Mouse (Mus musculus) MEL (cell line): Measurements from ENCODE around the gene Trim46. TPM values are rescaled to one million over a fixed set of nuclear protein-coding genes. Genes with fewer than 3 reads are reported as not detected.
"Not testable (repeated sequence)": the region's sequence is repeated elsewhere in the genome, so short reads cannot be mapped to it uniquely, and the experiment has no call there.

Experiments used
- DNase-seq: peaks from one replicate; pipeline ENCODE4 v3.0.0; 2011; ENCODE audit warnings: low read depth, low spot score
- H3K27ac ChIP-seq: 2 replicates; pipeline ENCODE4 v1.5.1; 2012; ENCODE audit warnings: low read depth, mild to moderate bottlenecking, control low read depth, low read length, moderate library complexity; ENCODE audit not compliant: control insufficient read depth
- H3K27me3 ChIP-seq, 2 experiments: fragments of 150-350 bp in 1 of 2; sonication (generic) in 1 of 2; 2 replicates each; pipeline ENCODE4 v1.6.1; 2012; ENCODE audit warnings: low read length in 2 of 2, mild to moderate bottlenecking in 2 of 2, improper control_type of control experiment in 1 of 2, moderate library complexity in 1 of 2; ENCODE audit not compliant: insufficient read depth in 2 of 2, control insufficient read depth in 1 of 2
- H3K36me3 ChIP-seq, 2 experiments: 2 replicates each; pipeline ENCODE4 v1.6.1; 2012 to 2014; ENCODE audit warnings: low read length in 2 of 2, improper control_type of control experiment in 1 of 2, inconsistent platforms in 1 of 2, mild to moderate bottlenecking in 1 of 2; ENCODE audit not compliant: insufficient read depth in 2 of 2, control insufficient read depth in 1 of 2
- H3K4me1 ChIP-seq, 2 experiments: fragments of 150-350 bp in 1 of 2; sonication (generic) in 1 of 2; 2 replicates each; pipeline ENCODE4 v1.6.1; 2012; ENCODE audit warnings: low read length in 2 of 2, improper control_type of control experiment in 1 of 2, mild to moderate bottlenecking in 1 of 2; ENCODE audit not compliant: insufficient read depth in 2 of 2, control insufficient read depth in 1 of 2
- H3K4me3 ChIP-seq, 2 experiments: fragments of 150-350 bp in 1 of 2; sonication (generic) in 1 of 2; 2 replicates each; pipeline ENCODE4 v1.5.1; 2012; ENCODE audit warnings: low read depth in 2 of 2, low read length in 2 of 2, mild to moderate bottlenecking in 2 of 2, moderate library complexity in 2 of 2, control low read depth in 1 of 2, improper control_type of control experiment in 1 of 2; ENCODE audit not compliant: control insufficient read depth in 1 of 2, insufficient read depth in 1 of 2
- H3K79me2 ChIP-seq: 2 replicates; pipeline ENCODE4 v1.6.1; 2012; ENCODE audit warnings: mild to moderate bottlenecking, low read length, moderate library complexity; ENCODE audit not compliant: control insufficient read depth, poor library complexity, insufficient read depth
- H3K9ac ChIP-seq: 2 replicates; pipeline ENCODE4 v1.6.1; 2012; ENCODE audit warnings: low read depth, mild to moderate bottlenecking, control low read depth, low read length, moderate library complexity; ENCODE audit not compliant: control insufficient read depth, poor library complexity, severe bottlenecking
- H3K9me3 ChIP-seq: fragments of 150-350 bp; sonication (generic); replicated peaks from 2 replicates; pipeline ENCODE4 v1.6.1; 2012; ENCODE audit warnings: mild to moderate bottlenecking, low read length, improper control_type of control experiment, moderate library complexity; ENCODE audit not compliant: insufficient read depth
- CHD2 ChIP-seq: IDR thresholded peaks from 2 replicates; pipeline ENCODE4 v1.6.1; 2011; ENCODE audit warnings: low read length, improper control_type of control experiment
- CTCF ChIP-seq, 3 experiments: IDR thresholded peaks in 2 of 3; conservative IDR thresholded peaks in 1 of 3; 2 replicates each; pipeline ENCODE4 v1.5.1; 2011 to 2012; ENCODE audit warnings: low read length in 3 of 3, low read depth in 2 of 3, mild to moderate bottlenecking in 2 of 3, improper control_type of control experiment in 1 of 3, inconsistent platforms in 1 of 3, mixed read lengths in 1 of 3, moderate library complexity in 1 of 3; ENCODE audit not compliant: control insufficient read depth in 1 of 3, insufficient read depth in 1 of 3, poor library complexity in 1 of 3, severe bottlenecking in 1 of 3
- E2F4 ChIP-seq: IDR thresholded peaks from 2 replicates; pipeline ENCODE4 v1.6.1; 2011; ENCODE audit warnings: low read depth, low read length, improper control_type of control experiment, borderline replicate concordance
- ETS1 ChIP-seq: IDR thresholded peaks from 2 replicates; pipeline ENCODE4 v1.6.1; 2012; ENCODE audit warnings: low read depth, mild to moderate bottlenecking, inconsistent platforms, low read length, improper control_type of control experiment, moderate library complexity
- GATA1 ChIP-seq: IDR thresholded peaks from 2 replicates; pipeline ENCODE4 v1.6.1; 2011; ENCODE audit warnings: low read depth, low read length, improper control_type of control experiment
- HCFC1 ChIP-seq: IDR thresholded peaks from 2 replicates; pipeline ENCODE4 v1.6.1; 2012; ENCODE audit warnings: low read depth, mild to moderate bottlenecking, inconsistent platforms, low read length, improper control_type of control experiment, moderate library complexity
- MAFK ChIP-seq: IDR thresholded peaks from 2 replicates; pipeline ENCODE4 v1.6.1; 2011; ENCODE audit warnings: low read depth, mild to moderate bottlenecking, low read length, improper control_type of control experiment, borderline replicate concordance
- MAZ ChIP-seq: IDR thresholded peaks from 2 replicates; pipeline ENCODE4 v1.6.1; 2012; ENCODE audit warnings: low read depth, mild to moderate bottlenecking, inconsistent platforms, low read length, improper control_type of control experiment
- MXI1 ChIP-seq: IDR thresholded peaks from 2 replicates; pipeline ENCODE4 v1.6.1; 2011; ENCODE audit warnings: mild to moderate bottlenecking, low read depth, low read length, improper control_type of control experiment
- MYC ChIP-seq: IDR thresholded peaks from 2 replicates; pipeline ENCODE4 v1.6.1; 2011; ENCODE audit warnings: low read depth, mild to moderate bottlenecking, low read length, improper control_type of control experiment, moderate library complexity
- NELFE ChIP-seq: IDR thresholded peaks from 2 replicates; pipeline ENCODE4 v1.6.1; 2011; ENCODE audit warnings: low read depth, low read length, improper control_type of control experiment
- NRF1 ChIP-seq: IDR thresholded peaks from 2 replicates; pipeline ENCODE4 v1.6.1; 2014; ENCODE audit warnings: low read depth, mild to moderate bottlenecking, inconsistent platforms, low read length, improper control_type of control experiment, moderate library complexity; ENCODE audit not compliant: poor library complexity, insufficient read depth, severe bottlenecking
- POLR2A ChIP-seq, 2 experiments: IDR thresholded peaks; 2 replicates each; pipeline ENCODE4 v1.6.1; 2011 to 2012; ENCODE audit warnings: low read length in 2 of 2, mild to moderate bottlenecking in 2 of 2, control low read depth in 1 of 2, improper control_type of control experiment in 1 of 2, low read depth in 1 of 2, moderate library complexity in 1 of 2; ENCODE audit not compliant: control insufficient read depth in 1 of 2, insufficient read depth in 1 of 2, poor library complexity in 1 of 2
- POLR2AphosphoS2 ChIP-seq: IDR thresholded peaks from 2 replicates; pipeline ENCODE4 v1.6.1; 2011; ENCODE audit warnings: low read length, improper control_type of control experiment
- RAD21 ChIP-seq: IDR thresholded peaks from 2 replicates; pipeline ENCODE4 v1.6.1; 2011; ENCODE audit warnings: mild to moderate bottlenecking, low read depth, low read length, improper control_type of control experiment
- SIN3A ChIP-seq: IDR thresholded peaks from 2 replicates; pipeline ENCODE4 v1.6.1; 2012; ENCODE audit warnings: low read length, improper control_type of control experiment, inconsistent platforms
- SMC3 ChIP-seq: IDR thresholded peaks from 2 replicates; pipeline ENCODE4 v1.6.1; 2011; ENCODE audit warnings: low read depth, low read length, improper control_type of control experiment
- TBP ChIP-seq: IDR thresholded peaks from 2 replicates; pipeline ENCODE4 v1.8.0; 2011; ENCODE audit warnings: low read depth, low read length, improper control_type of control experiment
- TCF12 ChIP-seq: IDR thresholded peaks from 2 replicates; pipeline ENCODE4 v1.6.1; 2014; ENCODE audit warnings: low read depth, mild to moderate bottlenecking, inconsistent platforms, low read length, improper control_type of control experiment, moderate library complexity
- UBTF ChIP-seq: IDR thresholded peaks from 2 replicates; pipeline ENCODE4 v1.6.1; 2012; ENCODE audit warnings: low read depth, mild to moderate bottlenecking, inconsistent platforms, low read length, improper control_type of control experiment, moderate library complexity, borderline replicate concordance; ENCODE audit not compliant: insufficient read depth
- USF1 ChIP-seq: IDR thresholded peaks from 2 replicates; pipeline ENCODE4 v1.6.1; 2014; ENCODE audit warnings: low read depth, mild to moderate bottlenecking, inconsistent platforms, low read length, improper control_type of control experiment, moderate library complexity
- USF2 ChIP-seq, 2 experiments: IDR thresholded peaks; 2 replicates each; pipeline ENCODE4 v1.6.1; 2011 to 2012; ENCODE audit warnings: improper control_type of control experiment in 2 of 2, low read length in 2 of 2, borderline replicate concordance in 1 of 2, inconsistent platforms in 1 of 2, low read depth in 1 of 2, mild to moderate bottlenecking in 1 of 2; ENCODE audit not compliant: insufficient read depth in 1 of 2
- ZC3H11A ChIP-seq: IDR thresholded peaks from 2 replicates; pipeline ENCODE4 v1.6.1; 2012; ENCODE audit warnings: low read depth, mild to moderate bottlenecking, inconsistent platforms, low read length, improper control_type of control experiment
- ZNF384 ChIP-seq: IDR thresholded peaks from 2 replicates; pipeline ENCODE4 v1.6.1; 2012; ENCODE audit warnings: low read depth, mild to moderate bottlenecking, inconsistent platforms, low read length, improper control_type of control experiment
- polyA plus RNA-seq, 2 experiments: library from polyadenylated mRNA; stranded (reverse) in 1 of 2; unstranded in 1 of 2; fragments of >175 nt in 1 of 2; fragments of >200 nt in 1 of 2; gene quantifications; 2 replicates each; pipeline versions ENCODE4 v1.2.1 to v1.2.4; 2012; ENCODE audit warnings: low replicate concordance in 2 of 2, low read depth in 1 of 2; ENCODE audit not compliant: insufficient read length in 2 of 2, insufficient read depth in 1 of 2, missing spikeins in 1 of 2
- total RNA-seq: library from RNA; depleted of rRNA; stranded (reverse); fragments of 300-350 nt; gene quantifications from 2 replicates; pipeline ENCODE4 v1.2.3, GENCODE M21; 2012

The Trim46 gene
- total and polyA plus RNA-seq, 3 experiments, result 3.3 to 7.7 TPM; not detected in 1

- no peak for DNase-seq
- Histone ChIP-seq H3K4me3 (no peak overlapping the region), H3K9me3 (no peaks in the 10 kb centered on the region), H3K9ac (no peak overlapping the region), H3K79me2 (peaks cover 4% of the 10 kb centered on the region), H3K27ac (no peak overlapping the region), H3K4me1 (peaks cover 2 to 8% of the 10 kb centered on the region in 2 experiments; a peak in 2 of 4 replicates), H3K27me3 (no peaks in the 10 kb centered on the region), H3K36me3 (peaks cover 0 to 5% of the 10 kb centered on the region in 2 experiments; a peak in 1 of 4 replicates)
- TF ChIP-seq UBTF (no peak), POLR2AphosphoS2 (no peak), E2F4 (no peak), TCF12 (no peak), MYC (no peak), MXI1 (no peak), NELFE (no peak)
Measured at GRCm38 (mm10) chr3:89218271-89218670, 27.8 kb downstream of the Trim46 start.

- Histone ChIP-seq H3K4me1 (peaks cover 2 to 14% of the 10 kb centered on the region in 2 experiments; a peak in 3 of 4 replicates), H3K79me2 (peaks cover 10% of the 10 kb centered on the region), H3K36me3 (peaks cover 0 to 10% of the 10 kb centered on the region in 2 experiments; a peak in 2 of 4 replicates)
- not testable (repeated sequence) for H3K9me3 ChIP-seq, H3K4me3 ChIP-seq, DNase-seq, H3K9ac ChIP-seq, H3K27ac ChIP-seq, H3K27me3 ChIP-seq
- peak; percentile 46; the same call in 1 of the 2 replicates for TF ChIP-seq ZNF384
Measured at GRCm38 (mm10) chr3:89216407-89216806, 29.7 kb downstream of the Trim46 start.

GRCm38 (mm10) chr3:89215853-89216252 is 30.3 kb downstream of the Trim46 start:
- Histone ChIP-seq H3K4me1 (peaks cover 2 to 14% of the 10 kb centered on the region in 2 experiments; a peak in 3 of 4 replicates), H3K27me3 (no peaks in the 10 kb centered on the region), H3K4me3 (no peak overlapping the region), H3K27ac (no peak overlapping the region), H3K9me3 (no peaks in the 10 kb centered on the region), H3K9ac (no peak overlapping the region), H3K79me2 (peaks cover 10% of the 10 kb centered on the region)
- DNase-seq, result peak; percentile 95
- TF ChIP-seq NELFE (0 out of 2 replicates have a peak, but pooled peaks have one; percentile 6), ZNF384 (peak; percentile 56; the same call in 1 of the 2 replicates), SIN3A (peak; percentile 83), TCF12 (0 out of 2 replicates have a peak, but pooled peaks have one; percentile 10), USF1 (peak; percentile 37; the same call in 1 of the 2 replicates), USF2 (IDR thresholded peaks at IDR 0.05; ENCODE audit: borderline replicate concordance in 1 of 2, insufficient read depth in 1 of 2, low read depth in 1 of 2, low read length in 2 of 2) (no peak), RAD21 (peak; percentile 96), ETS1 (0 out of 2 replicates have a peak, but pooled peaks have one; percentile 26), GATA1 (peak; percentile 7; the same call in 1 of the 2 replicates), ZC3H11A (peak; percentile 97), SMC3 (peak; percentile 100), CTCF (IDR thresholded peaks at IDR 0.05 in 2 of 3, conservative IDR thresholded peaks at IDR 0.05 in 1 of 3; ENCODE audit: control insufficient read depth in 1 of 3, insufficient read depth in 1 of 3, low read depth in 2 of 3, low read length in 3 of 3, poor library complexity in 1 of 3, severe bottlenecking in 1 of 3) (peak in 2 of 3 experiments; percentile 93 to 99), TBP (0 out of 2 replicates have a peak, but pooled peaks have one; percentile 32), CHD2 (no peak), MAFK (no peak), MAZ (peak; percentile 89), NRF1 (no peak), POLR2A (IDR thresholded peaks at IDR 0.05; ENCODE audit: control insufficient read depth in 1 of 2, insufficient read depth in 1 of 2, low read depth in 1 of 2, low read length in 2 of 2, poor library complexity in 1 of 2) (no peak), MXI1 (peak; percentile 77), HCFC1 (peak; percentile 53; the same call in 1 of the 2 replicates)
- TF ChIP-seq, all 39 proteins: peak for 15
- H3K36me3 ChIP-seq, result peaks cover 0 to 10% of the 10 kb centered on the region in 2 experiments; a peak in 2 of 4 replicates
